16 mouse cellular contexts compared by ENCODE assay signal in genomic region chr2:58146572-58146971, GRCm38 (mm10).
"Had no signal": no experiment of that assay in that cellular context is flagged by ENCODE, and none has a peak within 500 bp of the region (broad histone marks: within the 10 kb centered on the region; RNA-seq: fewer than 3 reads in every experiment).

No protein-coding gene starts in this region.

- H3K4me1 ChIP-seq: megakaryocyte, embryonic 14.5 days; midbrain, embryonic 13.5 days; midbrain, embryonic 15.5 days; neural tube, embryonic 12.5 days; stomach, embryonic 15.5 days had no signal

- H3K27me3 ChIP-seq: megakaryocyte, embryonic 14.5 days; midbrain, embryonic 13.5 days; midbrain, embryonic 15.5 days; neural tube, embryonic 12.5 days; stomach, embryonic 15.5 days had no signal

- DNase-seq: lung, adult 18-20 months; lung, embryonic 14.5 days; lung, postnatal 14 days; lung, postnatal 36 days; right cerebral cortex, postnatal 14 days; thymus, adult 2 months; thymus, postnatal 25 days; thymus, postnatal 4 days had no signal

- H3K36me3 ChIP-seq: midbrain, embryonic 13.5 days; midbrain, embryonic 15.5 days; neural tube, embryonic 12.5 days; stomach, embryonic 15.5 days had no signal

- H3K4me2 ChIP-seq: lung, embryonic 14.5 days; midbrain, embryonic 11.5 days; midbrain, embryonic 13.5 days; midbrain, embryonic 15.5 days; neural tube, embryonic 12.5 days; stomach, embryonic 15.5 days had no signal

- H3K27ac ChIP-seq: macrophage; midbrain, embryonic 13.5 days; midbrain, embryonic 15.5 days; neural tube, embryonic 12.5 days; stomach, embryonic 15.5 days; stomach, postnatal 0 days had no signal

- H3K4me3 ChIP-seq: megakaryocyte, embryonic 14.5 days; midbrain, embryonic 13.5 days; midbrain, embryonic 15.5 days; neural tube, embryonic 12.5 days; stomach, embryonic 15.5 days had no signal

- ATAC-seq: midbrain, embryonic 13.5 days; midbrain, embryonic 15.5 days had no signal

- H3K9me3 ChIP-seq: megakaryocyte, embryonic 14.5 days; midbrain, embryonic 15.5 days; neural tube, embryonic 12.5 days; stomach, embryonic 15.5 days had no signal

- H3K9ac ChIP-seq: lung, embryonic 14.5 days; midbrain, embryonic 13.5 days; midbrain, embryonic 15.5 days; neural tube, embryonic 12.5 days; stomach, embryonic 15.5 days had no signal
